Mouse (Mus musculus): ENCODE measurements around the gene Hoxb6. TPM values are rescaled to one million over a fixed set of nuclear protein-coding genes. Genes with fewer than 3 reads are reported as not detected.

Hoxb6 gene
- total RNA-seq, 1 experiment: 0.22 TPM

DNA sequence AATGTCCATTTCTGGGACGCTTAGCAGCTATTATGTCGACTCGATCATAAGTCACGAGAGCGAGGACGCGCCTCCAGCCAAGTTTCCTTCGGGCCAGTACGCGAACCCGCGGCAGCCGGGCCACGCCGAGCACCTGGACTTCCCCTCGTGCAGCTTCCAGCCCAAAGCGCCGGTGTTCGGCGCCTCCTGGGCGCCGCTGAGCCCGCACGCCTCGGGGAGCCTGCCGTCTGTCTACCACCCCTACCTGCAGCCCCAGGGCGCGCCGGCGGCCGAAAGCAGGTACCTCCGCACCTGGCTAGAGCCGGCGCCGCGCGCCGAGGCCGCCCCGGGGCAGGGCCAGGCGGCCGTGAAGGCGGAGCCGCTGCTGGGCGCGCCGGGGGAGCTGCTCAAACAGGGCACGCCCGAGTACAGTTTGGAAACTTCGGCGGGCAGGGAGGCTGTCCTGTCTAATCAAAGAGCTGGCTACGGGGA, 20.7 kb upstream of the Hoxb6 start:
- Histone ChIP-seq H3K27ac (ENCODE audit: insufficient read depth, low read depth, low read length, poor library complexity, severe bottlenecking) (no peak overlapping the region), H3K9me3 (ENCODE audit: control insufficient read depth, insufficient read depth, low read depth, low read length) (no peaks in the 10 kb centered on the region), H3K36me3 (ENCODE audit: control insufficient read depth, insufficient read depth, low read length, poor library complexity, severe bottlenecking) (no peaks in the 10 kb centered on the region), H3K9ac (ENCODE audit: insufficient read depth, low read depth, low read length, poor library complexity, severe bottlenecking) (no peak overlapping the region; the same call in 1 of the 2 replicates), H3K4me1 (ENCODE audit: control insufficient read depth in 2 of 2, insufficient read depth in 2 of 2, low read length in 2 of 2, poor library complexity in 1 of 2) (peaks cover 0 to 8% of the 10 kb centered on the region in 2 experiments; a peak in 2 of 4 replicates), H3K4me3 (ENCODE audit: insufficient read depth in 1 of 2, low read depth in 1 of 2, low read length in 2 of 2, poor library complexity in 1 of 2, severe bottlenecking in 1 of 2) (peak overlapping the region; percentile 48 to 50)
- in situ Hi-C loops (cut with MboI; ENCODE audit: low sequenced_read_pairs in 2 of 2, unreplicated experiment in 2 of 2): no loop called here
- DNase-seq (ENCODE audit: low read depth, low spot score): no peak
- TF ChIP-seq MAFK (IDR thresholded peaks at IDR 0.05; ENCODE audit: insufficient read depth, low read depth, low read length) (no peak), ZNF384 (IDR thresholded peaks at IDR 0.05; ENCODE audit: low read depth, low read length) (no peak), ZC3H11A (IDR thresholded peaks at IDR 0.05; ENCODE audit: borderline replicate concordance, low read depth, low read length) (no peak), HCFC1 (IDR thresholded peaks at IDR 0.05; ENCODE audit: borderline replicate concordance, insufficient read depth, low read length) (no peak), CHD2 (IDR thresholded peaks at IDR 0.05; ENCODE audit: low read depth, low read length) (no peak)

DNA sequence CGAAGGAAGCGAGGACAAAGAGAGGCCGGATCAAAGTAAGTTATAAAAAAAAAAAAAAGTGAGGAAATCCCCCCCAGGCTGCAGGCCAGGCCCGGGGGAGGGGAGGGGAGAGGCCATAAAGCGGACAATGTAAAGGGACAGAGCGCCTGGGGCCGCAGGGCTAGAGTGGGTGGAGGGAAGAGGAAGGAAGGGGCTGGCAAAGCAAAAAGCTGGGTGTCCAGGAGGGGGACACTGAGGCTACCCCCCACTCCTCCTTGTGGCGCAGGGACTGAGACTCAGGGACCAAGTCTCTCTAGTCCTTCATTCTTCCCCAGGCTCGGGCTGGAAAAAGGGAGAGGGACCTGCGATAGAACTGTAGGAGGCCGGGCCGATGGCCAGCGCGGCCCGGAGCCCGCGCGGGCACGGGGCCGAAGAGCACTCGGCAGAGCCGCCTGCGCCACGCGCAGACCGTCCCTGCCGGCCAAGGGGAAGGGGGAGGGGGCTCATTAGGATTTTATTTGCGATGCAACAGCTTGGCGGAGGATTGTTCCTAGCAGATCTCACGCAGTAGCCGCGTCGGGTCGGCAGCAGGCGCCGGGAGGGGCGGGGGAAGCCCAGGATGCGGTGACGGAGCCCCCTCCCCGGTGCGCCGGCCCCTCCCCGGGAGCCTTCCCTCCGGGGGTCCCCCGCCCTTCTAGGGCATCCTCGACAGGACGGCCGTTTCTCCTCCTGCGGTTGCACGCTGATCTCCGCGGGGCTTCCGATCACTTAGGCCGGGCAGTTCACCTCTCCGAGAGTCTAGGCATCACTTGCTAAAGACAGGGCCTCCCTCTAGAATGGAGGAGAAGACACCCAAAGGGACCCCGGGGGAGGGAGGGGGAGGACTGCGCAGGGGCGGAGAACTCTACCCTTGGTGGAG, 20.0 kb upstream of the Hoxb6 start:
- H3K9me3 ChIP-seq (ENCODE audit: control insufficient read depth, insufficient read depth, low read depth, low read length): no peaks in the 10 kb centered on the region
- H3K36me3 ChIP-seq (ENCODE audit: control insufficient read depth, insufficient read depth, low read length, poor library complexity, severe bottlenecking): no peaks in the 10 kb centered on the region
- H3K27ac ChIP-seq (ENCODE audit: insufficient read depth, low read depth, low read length, poor library complexity, severe bottlenecking): no peak overlapping the region
- H3K4me1 ChIP-seq (ENCODE audit: control insufficient read depth in 2 of 2, insufficient read depth in 2 of 2, low read length in 2 of 2, poor library complexity in 1 of 2): peaks cover 0 to 8% of the 10 kb centered on the region in 2 experiments; a peak in 2 of 4 replicates
- in situ Hi-C loops (cut with MboI; ENCODE audit: low sequenced_read_pairs in 2 of 2, unreplicated experiment in 2 of 2): no loop called here
- peak overlapping the region; percentile 25 to 50 for H3K4me3 ChIP-seq (ENCODE audit: insufficient read depth in 1 of 2, low read depth in 1 of 2, low read length in 2 of 2, poor library complexity in 1 of 2, severe bottlenecking in 1 of 2)
- peak overlapping the region; percentile 55; the same call in 1 of the 2 replicates for H3K9ac ChIP-seq (ENCODE audit: insufficient read depth, low read depth, low read length, poor library complexity, severe bottlenecking)
- TF ChIP-seq ZNF384 (IDR thresholded peaks at IDR 0.05; ENCODE audit: low read depth, low read length): no peak
- TF ChIP-seq HCFC1 (IDR thresholded peaks at IDR 0.05; ENCODE audit: borderline replicate concordance, insufficient read depth, low read length): no peak
- TF ChIP-seq MAFK (IDR thresholded peaks at IDR 0.05; ENCODE audit: insufficient read depth, low read depth, low read length): no peak
- TF ChIP-seq CHD2 (IDR thresholded peaks at IDR 0.05; ENCODE audit: low read depth, low read length): no peak
- TF ChIP-seq ZC3H11A (IDR thresholded peaks at IDR 0.05; ENCODE audit: borderline replicate concordance, low read depth, low read length): no peak
- DNase-seq (ENCODE audit: low read depth, low spot score): no peak

DNA sequence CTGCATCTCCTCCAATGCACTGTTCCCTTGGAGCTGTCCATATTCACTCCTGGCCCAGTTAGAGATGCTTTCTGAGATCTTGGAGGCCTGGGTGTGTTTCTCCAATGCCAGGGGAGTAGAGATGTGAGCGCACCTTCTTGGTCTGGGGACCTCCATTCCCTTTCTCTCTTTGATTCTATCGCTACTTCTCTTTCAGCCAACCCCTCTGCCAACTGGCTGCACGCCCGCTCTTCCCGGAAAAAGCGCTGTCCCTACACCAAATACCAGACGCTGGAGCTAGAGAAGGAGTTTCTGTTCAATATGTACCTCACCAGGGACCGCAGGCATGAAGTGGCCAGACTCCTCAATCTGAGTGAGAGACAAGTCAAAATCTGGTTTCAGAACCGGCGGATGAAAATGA, 17.8 kb upstream of the Hoxb6 start:
- H3K27ac ChIP-seq (ENCODE audit: insufficient read depth, low read depth, low read length, poor library complexity, severe bottlenecking): no peak overlapping the region
- no peaks in the 10 kb centered on the region for H3K36me3 ChIP-seq (ENCODE audit: control insufficient read depth, insufficient read depth, low read length, poor library complexity, severe bottlenecking)
- in situ Hi-C loops (cut with MboI; ENCODE audit: low sequenced_read_pairs in 2 of 2, unreplicated experiment in 2 of 2): no loop called here
- H3K9ac ChIP-seq (ENCODE audit: insufficient read depth, low read depth, low read length, poor library complexity, severe bottlenecking): no peak overlapping the region
- no peaks in the 10 kb centered on the region for H3K9me3 ChIP-seq (ENCODE audit: control insufficient read depth, insufficient read depth, low read depth, low read length)
- H3K4me3 ChIP-seq (ENCODE audit: insufficient read depth in 1 of 2, low read depth in 1 of 2, low read length in 2 of 2, poor library complexity in 1 of 2, severe bottlenecking in 1 of 2): no peak overlapping the region
- no peak for DNase-seq (ENCODE audit: low read depth, low spot score)
- peaks cover 0 to 8% of the 10 kb centered on the region in 2 experiments; a peak in 2 of 4 replicates for H3K4me1 ChIP-seq (ENCODE audit: control insufficient read depth in 2 of 2, insufficient read depth in 2 of 2, low read length in 2 of 2, poor library complexity in 1 of 2)
- TF ChIP-seq MAFK (IDR thresholded peaks at IDR 0.05; ENCODE audit: insufficient read depth, low read depth, low read length): no peak
- no peak for TF ChIP-seq ZC3H11A (IDR thresholded peaks at IDR 0.05; ENCODE audit: borderline replicate concordance, low read depth, low read length)
- no peak for TF ChIP-seq HCFC1 (IDR thresholded peaks at IDR 0.05; ENCODE audit: borderline replicate concordance, insufficient read depth, low read length)
- no peak for TF ChIP-seq ZNF384 (IDR thresholded peaks at IDR 0.05; ENCODE audit: low read depth, low read length)
- TF ChIP-seq CHD2 (IDR thresholded peaks at IDR 0.05; ENCODE audit: low read depth, low read length): no peak

DNA sequence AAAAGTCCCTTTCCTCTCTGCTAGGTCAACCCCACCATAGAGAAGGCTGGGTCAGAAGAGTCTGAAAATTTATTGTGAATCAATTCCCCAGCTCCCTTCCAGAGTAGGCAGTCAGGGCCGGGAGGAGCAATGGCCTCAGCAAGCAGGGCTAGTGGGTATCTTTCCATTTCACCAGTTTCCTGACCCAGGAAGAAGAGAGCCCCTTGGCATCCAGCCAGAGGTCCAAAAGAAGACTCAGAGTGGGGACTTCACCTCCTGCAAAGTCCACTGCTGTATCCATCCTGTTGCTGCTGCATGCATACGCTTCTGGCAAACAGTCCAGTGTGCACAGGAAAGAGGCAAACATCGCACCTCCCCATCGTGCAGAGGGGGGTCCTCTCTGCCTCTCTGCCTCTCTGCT, 16.4 kb upstream of the Hoxb6 start:
- TF ChIP-seq CHD2 (IDR thresholded peaks at IDR 0.05; ENCODE audit: low read depth, low read length) (no peak), HCFC1 (IDR thresholded peaks at IDR 0.05; ENCODE audit: borderline replicate concordance, insufficient read depth, low read length) (no peak), MAFK (IDR thresholded peaks at IDR 0.05; ENCODE audit: insufficient read depth, low read depth, low read length) (no peak), ZC3H11A (IDR thresholded peaks at IDR 0.05; ENCODE audit: borderline replicate concordance, low read depth, low read length) (no peak), ZNF384 (IDR thresholded peaks at IDR 0.05; ENCODE audit: low read depth, low read length) (no peak)
- no peaks in the 10 kb centered on the region for H3K9me3 ChIP-seq (ENCODE audit: control insufficient read depth, insufficient read depth, low read depth, low read length)
- H3K4me1 ChIP-seq (ENCODE audit: control insufficient read depth in 2 of 2, insufficient read depth in 2 of 2, low read length in 2 of 2, poor library complexity in 1 of 2): peaks cover 0 to 4% of the 10 kb centered on the region in 2 experiments; a peak in 2 of 4 replicates
- in situ Hi-C loops (cut with MboI; ENCODE audit: low sequenced_read_pairs in 2 of 2, unreplicated experiment in 2 of 2): loop anchor here in 1 of 2 experiments (25.0 kb wide), 1 partner anchor 586 kb away; no protein-coding TSS in a partner anchor
- DNase-seq (ENCODE audit: low read depth, low spot score): no peak
- no peak overlapping the region for H3K4me3 ChIP-seq (ENCODE audit: insufficient read depth in 1 of 2, low read depth in 1 of 2, low read length in 2 of 2, poor library complexity in 1 of 2, severe bottlenecking in 1 of 2)
- no peak overlapping the region for H3K27ac ChIP-seq (ENCODE audit: insufficient read depth, low read depth, low read length, poor library complexity, severe bottlenecking)
- H3K9ac ChIP-seq (ENCODE audit: insufficient read depth, low read depth, low read length, poor library complexity, severe bottlenecking): no peak overlapping the region
- no peaks in the 10 kb centered on the region for H3K36me3 ChIP-seq (ENCODE audit: control insufficient read depth, insufficient read depth, low read length, poor library complexity, severe bottlenecking)
